Mouse (Mus musculus): ENCODE results near the gene Krt88. TPM values are rescaled to one million over a fixed set of nuclear protein-coding genes. Genes with fewer than 3 reads are reported as not detected.

Krt88 gene
- total and polyA plus RNA-seq, 2 experiments from 2014 or later: not detected

DNA sequence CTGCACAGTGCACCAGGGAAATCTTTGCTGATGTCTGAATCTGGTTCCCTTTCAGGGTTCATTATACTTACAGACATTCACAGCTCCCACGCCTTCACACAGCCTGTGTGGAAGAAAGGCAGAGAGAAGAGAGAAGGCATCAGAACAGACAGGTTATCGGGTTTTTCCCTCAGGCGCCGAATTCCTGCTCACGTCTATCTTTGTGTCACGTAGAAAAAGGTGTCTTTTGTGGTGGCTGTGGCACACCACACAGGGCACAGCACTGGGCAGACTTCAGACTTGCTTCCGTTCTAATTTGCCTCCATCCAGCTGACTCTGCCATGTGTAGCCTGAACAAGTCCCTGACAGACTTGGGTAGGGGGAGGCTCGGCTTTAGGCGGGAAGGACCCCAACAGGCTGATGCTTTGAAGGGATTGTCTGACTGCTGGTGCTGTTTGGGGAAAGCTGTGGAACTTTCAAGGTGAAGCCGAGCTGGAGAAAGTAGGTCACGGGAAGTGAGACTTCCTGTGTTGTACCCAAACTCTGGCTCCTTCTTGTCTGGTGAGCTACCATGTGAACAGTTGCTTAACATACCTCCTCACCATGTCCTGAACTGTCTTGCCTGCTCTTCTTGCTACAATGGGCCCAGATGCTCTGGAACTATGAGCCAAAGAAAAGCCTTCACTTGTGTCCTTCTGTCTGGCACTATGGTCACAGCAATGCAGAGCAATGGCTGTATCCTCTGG is 38.5 kb downstream of the Krt88 start:
- H3K36me3 ChIP-seq (replicated peaks; ENCODE audit: control insufficient read depth, insufficient read depth, low read length): no peaks in the 10 kb centered on the region
- WGBS: 76% methylated on average over 11 of the region's 11 CpGs
- H3K27me3 ChIP-seq (ENCODE audit: control insufficient read depth, insufficient read depth, low read length): no peaks in the 10 kb centered on the region
- H3K9ac ChIP-seq (replicated peaks; ENCODE audit: low read depth, low read length): no peak overlapping the region
- DNase-seq (ENCODE audit: low spot score): no peak
- TF ChIP-seq EP300 (IDR thresholded peaks at IDR 0.05; ENCODE audit: low read depth) (no peak), CTCF (IDR thresholded peaks at IDR 0.05; ENCODE audit: low read depth) (no peak)
- no peaks in the 10 kb centered on the region for H3K9me3 ChIP-seq (replicated peaks; ENCODE audit: control insufficient read depth, low read length)
- H3K4me1 ChIP-seq (ENCODE audit: control insufficient read depth, insufficient read depth): no peaks in the 10 kb centered on the region
- ATAC-seq (ENCODE audit: insufficient read depth, low read depth): no peak
- no peak overlapping the region for H3K4me2 ChIP-seq (ENCODE audit: low read depth, low read length)
- H3K4me3 ChIP-seq (ENCODE audit: low read depth, low read length): no peak overlapping the region
- H3K27ac ChIP-seq (ENCODE audit: low read depth): no peak overlapping the region

DNA sequence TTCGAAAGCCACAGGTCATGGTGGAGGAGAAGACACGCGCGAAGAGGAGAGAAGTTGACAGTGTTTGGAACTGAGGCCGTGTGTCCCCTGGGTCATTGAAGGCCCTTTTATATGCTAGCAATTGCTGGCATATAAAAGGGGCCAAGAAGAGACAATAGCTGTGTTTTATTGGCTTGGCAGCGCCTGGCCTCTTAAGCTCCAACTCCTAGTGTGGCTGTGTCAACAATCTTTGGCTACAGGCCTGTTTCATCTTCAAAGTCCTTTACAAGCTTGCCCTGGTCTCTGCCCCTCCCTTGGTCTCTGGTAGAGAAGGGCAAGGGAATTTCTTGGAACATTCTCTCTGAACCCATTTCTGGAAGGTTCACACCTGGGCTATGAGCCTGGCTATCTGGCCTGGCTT is 43.9 kb downstream of the Krt88 start, which contains the start of gene Krt83:
Gene Krt83 (minus strand): TSS at position 82 of the 400 bp plus-strand sequence.
- Histone ChIP-seq H3K4me1 (ENCODE audit: control insufficient read depth, insufficient read depth) (peaks cover 5% of the 10 kb centered on the region), H3K9me3 (replicated peaks; ENCODE audit: control insufficient read depth, low read length) (no peaks in the 10 kb centered on the region), H3K27ac (ENCODE audit: low read depth) (no peak within 1 kb of the TSS), H3K27me3 (ENCODE audit: control insufficient read depth, insufficient read depth, low read length) (no peaks in the 10 kb centered on the region), H3K36me3 (replicated peaks; ENCODE audit: control insufficient read depth, insufficient read depth, low read length) (no peaks in the 10 kb centered on the region), H3K4me2 (ENCODE audit: low read depth, low read length) (no peak within 1 kb of the TSS), H3K9ac (replicated peaks; ENCODE audit: low read depth, low read length) (no peak within 1 kb of the TSS), H3K4me3 (ENCODE audit: low read depth, low read length) (no peak within 1 kb of the TSS)
- ATAC-seq (ENCODE audit: insufficient read depth, low read depth): no peak
- WGBS: 90% methylated on average over 6 of the region's 6 CpGs
- no peak for TF ChIP-seq CTCF (IDR thresholded peaks at IDR 0.05; ENCODE audit: low read depth)
- DNase-seq (ENCODE audit: low spot score): no peak

- H3K4me2 ChIP-seq (ENCODE audit: low read depth, low read length): no peak overlapping the region
- H3K36me3 ChIP-seq (replicated peaks; ENCODE audit: control insufficient read depth, insufficient read depth, low read length): no peaks in the 10 kb centered on the region
- ATAC-seq (ENCODE audit: insufficient read depth, low read depth) (no peak), DNase-seq (ENCODE audit: low spot score) (no peak)
- no peaks in the 10 kb centered on the region for H3K27me3 ChIP-seq (ENCODE audit: control insufficient read depth, insufficient read depth, low read length)
- TF ChIP-seq CTCF (IDR thresholded peaks at IDR 0.05; ENCODE audit: low read depth) (no peak), EP300 (IDR thresholded peaks at IDR 0.05; ENCODE audit: low read depth) (no peak)
- H3K9me3 ChIP-seq (replicated peaks; ENCODE audit: control insufficient read depth, low read length): no peaks in the 10 kb centered on the region
- 18% methylated on average over 8 of the region's 8 CpGs for WGBS
- H3K4me1 ChIP-seq (ENCODE audit: control insufficient read depth, insufficient read depth): peaks cover 5% of the 10 kb centered on the region
- H3K4me3 ChIP-seq (ENCODE audit: low read depth, low read length): no peak overlapping the region
- no peak overlapping the region for H3K27ac ChIP-seq (ENCODE audit: low read depth)
- H3K9ac ChIP-seq (replicated peaks; ENCODE audit: low read depth, low read length): no peak overlapping the region
Observed at GRCm38 (mm10) chr15:101492718-101493117, 45.2 kb downstream of the Krt88 start.

GRCm38 (mm10) chr15:101493713-101494112 is 46.2 kb downstream of the Krt88 start:
- no peak for ATAC-seq (ENCODE audit: insufficient read depth, low read depth)
- TF ChIP-seq EP300 (IDR thresholded peaks at IDR 0.05; ENCODE audit: low read depth) (no peak), CTCF (IDR thresholded peaks at IDR 0.05; ENCODE audit: low read depth) (no peak)

GRCm38 (mm10) chr15:101494203-101494602 is 46.7 kb downstream of the Krt88 start:
- Histone ChIP-seq H3K4me1 (ENCODE audit: control insufficient read depth, insufficient read depth) (peaks cover 5% of the 10 kb centered on the region), H3K4me2 (ENCODE audit: low read depth, low read length) (no peak overlapping the region), H3K4me3 (ENCODE audit: low read depth, low read length) (no peak overlapping the region), H3K36me3 (replicated peaks; ENCODE audit: control insufficient read depth, insufficient read depth, low read length) (no peaks in the 10 kb centered on the region), H3K27me3 (ENCODE audit: control insufficient read depth, insufficient read depth, low read length) (no peaks in the 10 kb centered on the region), H3K27ac (ENCODE audit: low read depth) (no peak overlapping the region), H3K9ac (replicated peaks; ENCODE audit: low read depth, low read length) (no peak overlapping the region), H3K9me3 (replicated peaks; ENCODE audit: control insufficient read depth, low read length) (no peaks in the 10 kb centered on the region)
- ATAC-seq (ENCODE audit: insufficient read depth, low read depth) (no peak), DNase-seq (ENCODE audit: low spot score) (no peak)
- WGBS: 56% methylated on average over 1 of the region's 1 CpGs
- TF ChIP-seq CTCF (IDR thresholded peaks at IDR 0.05; ENCODE audit: low read depth) (no peak), EP300 (IDR thresholded peaks at IDR 0.05; ENCODE audit: low read depth) (no peak)

More at GRCm38 (mm10) chr15:101493713-101494112, 46.2 kb downstream of the Krt88 start:
- no peak overlapping the region for H3K4me3 ChIP-seq (ENCODE audit: low read depth, low read length)
- no peaks in the 10 kb centered on the region for H3K36me3 ChIP-seq (replicated peaks; ENCODE audit: control insufficient read depth, insufficient read depth, low read length)
- no peaks in the 10 kb centered on the region for H3K27me3 ChIP-seq (ENCODE audit: control insufficient read depth, insufficient read depth, low read length)
- H3K9me3 ChIP-seq (replicated peaks; ENCODE audit: control insufficient read depth, low read length): no peaks in the 10 kb centered on the region
- H3K4me1 ChIP-seq (ENCODE audit: control insufficient read depth, insufficient read depth): peaks cover 5% of the 10 kb centered on the region
- H3K9ac ChIP-seq (replicated peaks; ENCODE audit: low read depth, low read length): no peak overlapping the region
- no peak for DNase-seq (ENCODE audit: low spot score)
- WGBS: 90% methylated on average over 6 of the region's 6 CpGs
- no peak overlapping the region for H3K4me2 ChIP-seq (ENCODE audit: low read depth, low read length)
- H3K27ac ChIP-seq (ENCODE audit: low read depth): no peak overlapping the region

DNA sequence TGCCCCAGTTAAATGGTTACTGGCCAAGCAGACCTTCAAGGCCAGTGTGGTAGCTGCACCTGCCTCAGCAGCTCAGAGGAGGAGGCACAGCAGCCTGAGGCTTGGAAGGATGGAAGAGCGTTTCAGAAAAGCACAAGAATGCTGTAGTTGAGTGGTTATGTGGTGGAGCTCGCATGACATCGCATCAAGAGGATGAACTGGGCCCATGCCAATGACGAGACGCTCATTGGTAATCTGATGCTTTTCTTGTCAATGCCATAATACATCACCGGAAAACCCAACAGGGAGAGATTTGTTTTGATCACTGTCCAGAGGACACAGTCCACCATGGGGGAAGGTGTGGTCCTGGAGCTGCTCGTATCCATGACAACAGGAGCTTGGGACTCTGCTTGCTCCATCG is 47.7 kb downstream of the Krt88 start:
- no peak for ATAC-seq (ENCODE audit: insufficient read depth, low read depth)
- TF ChIP-seq EP300 (IDR thresholded peaks at IDR 0.05; ENCODE audit: low read depth) (no peak), CTCF (IDR thresholded peaks at IDR 0.05; ENCODE audit: low read depth) (no peak)
- H3K4me3 ChIP-seq (ENCODE audit: low read depth, low read length): no peak overlapping the region
- no peak overlapping the region for H3K27ac ChIP-seq (ENCODE audit: low read depth)
- H3K36me3 ChIP-seq (replicated peaks; ENCODE audit: control insufficient read depth, insufficient read depth, low read length): no peaks in the 10 kb centered on the region
- no peak overlapping the region for H3K9ac ChIP-seq (replicated peaks; ENCODE audit: low read depth, low read length)
- H3K4me1 ChIP-seq (ENCODE audit: control insufficient read depth, insufficient read depth): peaks cover 5% of the 10 kb centered on the region
- no peaks in the 10 kb centered on the region for H3K27me3 ChIP-seq (ENCODE audit: control insufficient read depth, insufficient read depth, low read length)
- no peak overlapping the region for H3K4me2 ChIP-seq (ENCODE audit: low read depth, low read length)
- DNase-seq (ENCODE audit: low spot score): no peak
- H3K9me3 ChIP-seq (replicated peaks; ENCODE audit: control insufficient read depth, low read length): no peaks in the 10 kb centered on the region
- WGBS: 78% methylated on average over 8 of the region's 8 CpGs

Measured in heart, postnatal 0 days (tissue).